Mouse (Mus musculus): ENCODE measurements around the gene A3galt2. TPM values are rescaled to one million over a fixed set of nuclear protein-coding genes. Genes with fewer than 3 reads are reported as not detected.
A peak's percentile ranks its signal among the peaks of the same experiment; 100 is the strongest.

A3galt2 gene
- polyA plus RNA-seq, 1 experiment, result 0.32 TPM

GRCm38 (mm10) chr4:128711455-128712135 is 43.6 kb upstream of the A3galt2 start:
- Histone ChIP-seq H3K4me1 (ENCODE audit: control insufficient read depth, insufficient read depth, insufficient read length, low read length) (peaks cover 7% of the 10 kb centered on the region), H3K4me3 (ENCODE audit: low read depth, low read length) (peak overlapping the region; percentile 59), H3K36me3 (ENCODE audit: control insufficient read depth, insufficient read depth, low read length) (no peaks in the 10 kb centered on the region), H3K27ac (ENCODE audit: insufficient read depth, low read depth, low read length) (no peak overlapping the region), H3K27me3 (ENCODE audit: control insufficient read depth, insufficient read depth, low read length) (no peaks in the 10 kb centered on the region)
- TF ChIP-seq POLR2A (IDR thresholded peaks at IDR 0.05; ENCODE audit: low read depth, low read length) (no peak), CTCF (IDR thresholded peaks at IDR 0.05; ENCODE audit: extremely low read depth, insufficient read length, insufficient replicate concordance, low read depth, low read length) (peak; percentile 99)
- WGBS, result 8% methylated on average over 24 of the region's 24 CpGs

- TF ChIP-seq POLR2A (IDR thresholded peaks at IDR 0.05; ENCODE audit: low read depth, low read length), result no peak
- no peak for TF ChIP-seq CTCF (IDR thresholded peaks at IDR 0.05; ENCODE audit: extremely low read depth, insufficient read length, insufficient replicate concordance, low read depth, low read length)
- peaks cover 7% of the 10 kb centered on the region for H3K4me1 ChIP-seq (ENCODE audit: control insufficient read depth, insufficient read depth, insufficient read length, low read length)
- peak overlapping the region; percentile 59 for H3K4me3 ChIP-seq (ENCODE audit: low read depth, low read length)
- no peaks in the 10 kb centered on the region for H3K27me3 ChIP-seq (ENCODE audit: control insufficient read depth, insufficient read depth, low read length)
- H3K36me3 ChIP-seq (ENCODE audit: control insufficient read depth, insufficient read depth, low read length), result no peaks in the 10 kb centered on the region
- WGBS, result 74% methylated on average over 13 of the region's 13 CpGs
- no peak overlapping the region for H3K27ac ChIP-seq (ENCODE audit: insufficient read depth, low read depth, low read length)
Measured at GRCm38 (mm10) chr4:128712136-128712655, 43.0 kb upstream of the A3galt2 start.

- Histone ChIP-seq H3K4me3 (ENCODE audit: low read depth, low read length) (no peak overlapping the region), H3K4me1 (ENCODE audit: control insufficient read depth, insufficient read depth, insufficient read length, low read length) (peaks cover 7% of the 10 kb centered on the region), H3K27ac (ENCODE audit: insufficient read depth, low read depth, low read length) (no peak overlapping the region), H3K27me3 (ENCODE audit: control insufficient read depth, insufficient read depth, low read length) (no peaks in the 10 kb centered on the region), H3K36me3 (ENCODE audit: control insufficient read depth, insufficient read depth, low read length) (no peaks in the 10 kb centered on the region)
- 86% methylated on average over 6 of the region's 6 CpGs for WGBS
- TF ChIP-seq POLR2A (IDR thresholded peaks at IDR 0.05; ENCODE audit: low read depth, low read length), result no peak
- no peak for TF ChIP-seq CTCF (IDR thresholded peaks at IDR 0.05; ENCODE audit: extremely low read depth, insufficient read length, insufficient replicate concordance, low read depth, low read length)
Measured at GRCm38 (mm10) chr4:128712941-128713340, 42.2 kb upstream of the A3galt2 start.

GRCm38 (mm10) chr4:128715241-128716204 is 39.6 kb upstream of the A3galt2 start:
- 53% methylated on average over 14 of the region's 14 CpGs for WGBS
- H3K27ac ChIP-seq (ENCODE audit: insufficient read depth, low read depth, low read length), result no peak overlapping the region
- no peak overlapping the region for H3K4me3 ChIP-seq (ENCODE audit: low read depth, low read length)
- no peaks in the 10 kb centered on the region for H3K36me3 ChIP-seq (ENCODE audit: control insufficient read depth, insufficient read depth, low read length)
- peaks cover 4% of the 10 kb centered on the region for H3K4me1 ChIP-seq (ENCODE audit: control insufficient read depth, insufficient read depth, insufficient read length, low read length)
- TF ChIP-seq POLR2A (IDR thresholded peaks at IDR 0.05; ENCODE audit: low read depth, low read length) (no peak), CTCF (IDR thresholded peaks at IDR 0.05; ENCODE audit: extremely low read depth, insufficient read length, insufficient replicate concordance, low read depth, low read length) (no peak)
- no peaks in the 10 kb centered on the region for H3K27me3 ChIP-seq (ENCODE audit: control insufficient read depth, insufficient read depth, low read length)

GRCm38 (mm10) chr4:128716279-128716678 is 38.9 kb upstream of the A3galt2 start:
- TF ChIP-seq POLR2A (IDR thresholded peaks at IDR 0.05; ENCODE audit: low read depth, low read length) (no peak), CTCF (IDR thresholded peaks at IDR 0.05; ENCODE audit: extremely low read depth, insufficient read length, insufficient replicate concordance, low read depth, low read length) (no peak)
- WGBS, result 67% methylated on average over 4 of the region's 4 CpGs
- no peak overlapping the region for H3K27ac ChIP-seq (ENCODE audit: insufficient read depth, low read depth, low read length)
- H3K4me3 ChIP-seq (ENCODE audit: low read depth, low read length), result no peak overlapping the region
- no peaks in the 10 kb centered on the region for H3K36me3 ChIP-seq (ENCODE audit: control insufficient read depth, insufficient read depth, low read length)
- H3K27me3 ChIP-seq (ENCODE audit: control insufficient read depth, insufficient read depth, low read length), result no peaks in the 10 kb centered on the region
- peaks cover 4% of the 10 kb centered on the region for H3K4me1 ChIP-seq (ENCODE audit: control insufficient read depth, insufficient read depth, insufficient read length, low read length)

GRCm38 (mm10) chr4:128716731-128717130 is 38.4 kb upstream of the A3galt2 start:
- Histone ChIP-seq H3K4me3 (ENCODE audit: low read depth, low read length) (no peak overlapping the region), H3K36me3 (ENCODE audit: control insufficient read depth, insufficient read depth, low read length) (no peaks in the 10 kb centered on the region), H3K4me1 (ENCODE audit: control insufficient read depth, insufficient read depth, insufficient read length, low read length) (peaks cover 4% of the 10 kb centered on the region), H3K27me3 (ENCODE audit: control insufficient read depth, insufficient read depth, low read length) (no peaks in the 10 kb centered on the region), H3K27ac (ENCODE audit: insufficient read depth, low read depth, low read length) (no peak overlapping the region)
- TF ChIP-seq POLR2A (IDR thresholded peaks at IDR 0.05; ENCODE audit: low read depth, low read length) (no peak), CTCF (IDR thresholded peaks at IDR 0.05; ENCODE audit: extremely low read depth, insufficient read length, insufficient replicate concordance, low read depth, low read length) (no peak)
- 78% methylated on average over 9 of the region's 9 CpGs for WGBS

- Histone ChIP-seq H3K4me3 (ENCODE audit: low read depth, low read length) (no peak overlapping the region), H3K27ac (ENCODE audit: insufficient read depth, low read depth, low read length) (no peak overlapping the region), H3K27me3 (ENCODE audit: control insufficient read depth, insufficient read depth, low read length) (no peaks in the 10 kb centered on the region), H3K36me3 (ENCODE audit: control insufficient read depth, insufficient read depth, low read length) (no peaks in the 10 kb centered on the region), H3K4me1 (ENCODE audit: control insufficient read depth, insufficient read depth, insufficient read length, low read length) (no peaks in the 10 kb centered on the region; the same call in 1 of the 2 replicates)
- 8% methylated on average over 5 of the region's 5 CpGs for WGBS
- TF ChIP-seq CTCF (IDR thresholded peaks at IDR 0.05; ENCODE audit: extremely low read depth, insufficient read length, insufficient replicate concordance, low read depth, low read length) (no peak), POLR2A (IDR thresholded peaks at IDR 0.05; ENCODE audit: low read depth, low read length) (no peak)
Measured at GRCm38 (mm10) chr4:128720110-128720509, 35.1 kb upstream of the A3galt2 start.
